Mouse (Mus musculus) splenic B cell, adult 2 months (primary cell): Measurements from ENCODE around the gene Tmcc3.
"Not testable (repeated sequence)": the region's sequence is repeated elsewhere in the genome, so short reads cannot be mapped to it uniquely, and the experiment has no call there.

Experiments used
- DNase-seq: peaks from one replicate; pipeline ENCODE4 v3.0.0-alpha.2; 2011; ENCODE audit warnings: low read depth, low spot score
- H3K27me3 ChIP-seq: 2 replicates; pipeline ENCODE4 v1.6.1; 2012; ENCODE audit warnings: mild to moderate bottlenecking, low read length, moderate library complexity, mixed read lengths; ENCODE audit not compliant: control insufficient read depth, poor library complexity, insufficient read depth, severe bottlenecking
- H3K36me3 ChIP-seq: 2 replicates; pipeline ENCODE4 v1.6.1; 2012; ENCODE audit warnings: mild to moderate bottlenecking, low read length, moderate library complexity, mixed read lengths; ENCODE audit not compliant: control insufficient read depth, poor library complexity, insufficient read depth, severe bottlenecking

Tmcc3 gene

GRCm38 (mm10) chr10:94575958-94576357 lies 264.2 kb downstream of the Tmcc3 start:
- Histone ChIP-seq H3K36me3 (no peaks in the 10 kb centered on the region), H3K27me3 (no peaks in the 10 kb centered on the region)
- DNase-seq, result peak; percentile 15

GRCm38 (mm10) chr10:94578870-94579269 lies 267.1 kb downstream of the Tmcc3 start:
- no peak for DNase-seq
- no peaks in the 10 kb centered on the region for H3K27me3 ChIP-seq
- H3K36me3 ChIP-seq, result no peaks in the 10 kb centered on the region

GRCm38 (mm10) chr10:94581384-94581783 lies 269.6 kb downstream of the Tmcc3 start:
- H3K36me3 ChIP-seq, result no peaks in the 10 kb centered on the region
- H3K27me3 ChIP-seq, result no peaks in the 10 kb centered on the region
- DNase-seq, result no peak

GRCm38 (mm10) chr10:94583714-94584113 lies 272.0 kb downstream of the Tmcc3 start:
- no peak for DNase-seq
- H3K36me3 ChIP-seq, result no peaks in the 10 kb centered on the region
- no peaks in the 10 kb centered on the region for H3K27me3 ChIP-seq

GRCm38 (mm10) chr10:94584851-94585359 lies 273.2 kb downstream of the Tmcc3 start:
- Histone ChIP-seq H3K27me3 (no peaks in the 10 kb centered on the region), H3K36me3 (no peaks in the 10 kb centered on the region)
- no peak for DNase-seq

GRCm38 (mm10) chr10:94585819-94586218 lies 274.1 kb downstream of the Tmcc3 start:
- H3K27me3 ChIP-seq, result no peaks in the 10 kb centered on the region
- no peak for DNase-seq

GRCm38 (mm10) chr10:94588976-94589375 lies 277.2 kb downstream of the Tmcc3 start:
- Histone ChIP-seq H3K36me3 (no peaks in the 10 kb centered on the region), H3K27me3 (no peaks in the 10 kb centered on the region)
- no peak for DNase-seq

More at GRCm38 (mm10) chr10:94585819-94586218, 274.1 kb downstream of the Tmcc3 start:
- no peaks in the 10 kb centered on the region for H3K36me3 ChIP-seq

- no peak for DNase-seq
- H3K27me3 ChIP-seq, result no peaks in the 10 kb centered on the region
- no peaks in the 10 kb centered on the region for H3K36me3 ChIP-seq
Measured at GRCm38 (mm10) chr10:94595705-94596104, 284.0 kb downstream of the Tmcc3 start.

- DNase-seq, H3K36me3 ChIP-seq, H3K27me3 ChIP-seq: not testable (repeated sequence)
Measured at GRCm38 (mm10) chr10:94599846-94600245, 288.1 kb downstream of the Tmcc3 start.

GRCm38 (mm10) chr10:94601034-94601433 lies 289.3 kb downstream of the Tmcc3 start:
- Histone ChIP-seq H3K36me3 (no peaks in the 10 kb centered on the region), H3K27me3 (no peaks in the 10 kb centered on the region)
- peak; percentile 40 for DNase-seq

GRCm38 (mm10) chr10:94605491-94605890 lies 293.7 kb downstream of the Tmcc3 start:
- peak; percentile 90 for DNase-seq
- no peaks in the 10 kb centered on the region for H3K27me3 ChIP-seq

GRCm38 (mm10) chr10:94609309-94609777 lies 297.6 kb downstream of the Tmcc3 start:
- DNase-seq, result peak; percentile 75
- Histone ChIP-seq H3K27me3 (no peaks in the 10 kb centered on the region), H3K36me3 (no peaks in the 10 kb centered on the region)

More at GRCm38 (mm10) chr10:94605491-94605890, 293.7 kb downstream of the Tmcc3 start:
- H3K36me3 ChIP-seq, result no peaks in the 10 kb centered on the region

GRCm38 (mm10) chr10:94611228-94611968 lies 299.6 kb downstream of the Tmcc3 start:
- no peak for DNase-seq
- no peaks in the 10 kb centered on the region for H3K36me3 ChIP-seq
- H3K27me3 ChIP-seq, result no peaks in the 10 kb centered on the region

- DNase-seq, result no peak
- Histone ChIP-seq H3K27me3 (no peaks in the 10 kb centered on the region), H3K36me3 (no peaks in the 10 kb centered on the region)
Measured at GRCm38 (mm10) chr10:94611969-94612440, 300.3 kb downstream of the Tmcc3 start.

GRCm38 (mm10) chr10:94619586-94619985 lies 307.8 kb downstream of the Tmcc3 start:
- no peaks in the 10 kb centered on the region for H3K36me3 ChIP-seq
- no peaks in the 10 kb centered on the region for H3K27me3 ChIP-seq
- DNase-seq, result no peak
